Mouse (Mus musculus): ENCODE data around the gene Lpin2.

GRCm38 (mm10) chr17:71135108-71135507 lies 47.3 kb upstream of the Lpin2 start:
- TF ChIP-seq CTCF (IDR thresholded peaks at IDR 0.05; ENCODE audit: low read depth) (no peak), EP300 (IDR thresholded peaks at IDR 0.05; ENCODE audit: low read depth) (no peak)

All from liver, embryonic 14.5 days (tissue).